Mouse (Mus musculus) embryonic facial prominence, embryonic 12.5 days (tissue): Measurements from ENCODE around the gene Shpk. TPM values are rescaled to one million over a fixed set of nuclear protein-coding genes. Genes with fewer than 3 reads are reported as not detected.

Experiments
- polyA plus RNA-seq: library from polyadenylated mRNA; unstranded; fragments of >200 nt; fragmentation: Nextera tagmentation; extraction: Ambion mirVana; gene quantifications from 2 replicates; pipeline ENCODE4 v1.2.1, GENCODE M21; 2016

Gene Shpk
- polyA plus RNA-seq, 1 experiment from 2014 or later = 2.0 TPM

Other genes with a start within 250 kb of the Shpk start
- 1.3 and 2.3 TPM in 2 replicates for gene Atp2a3, start 238.3 kb upstream of the Shpk start, polyA plus RNA-seq
- 0.98 and 1.0 TPM in 2 replicates for gene P2rx1, start 200.4 kb upstream of the Shpk start, polyA plus RNA-seq
- 10.6 and 11.0 TPM in 2 replicates for gene Camkk1, start 180.5 kb upstream of the Shpk start, polyA plus RNA-seq
- gene Ncbp3, start 151.7 kb upstream of the Shpk start, polyA plus RNA-seq = 14.2 and 14.9 TPM in 2 replicates
- 0.50 and 0.51 TPM in 2 replicates for gene Itgae, start 108.9 kb upstream of the Shpk start, polyA plus RNA-seq
- gene Haspin, start 61.2 kb upstream of the Shpk start, polyA plus RNA-seq = 18.2 and 18.4 TPM in 2 replicates
- 0.42 and 0.60 TPM in 2 replicates for gene P2rx5, start 39.0 kb upstream of the Shpk start, polyA plus RNA-seq
- 99.7 and 104 TPM in 2 replicates for gene Emc6, start 22.4 kb upstream of the Shpk start, polyA plus RNA-seq
- 206 and 211 TPM in 2 replicates for gene Tax1bp3, start 22.4 kb upstream of the Shpk start, polyA plus RNA-seq
- gene Ctns, start 418 bp upstream of the Shpk start, polyA plus RNA-seq = 24.5 and 26.5 TPM in 2 replicates
- 0.19 and 0.27 TPM in 2 replicates for gene Trpv1, start 34.8 kb downstream of the Shpk start, polyA plus RNA-seq
- gene Trpv3, start 67.9 kb downstream of the Shpk start, polyA plus RNA-seq = 0.08 and 0.12 TPM in 2 replicates
- 0.37 and 0.60 TPM in 2 replicates for gene Aspa, start 130.1 kb downstream of the Shpk start, polyA plus RNA-seq
- not detected in 2 replicates for gene Gm49340, start 130.3 kb downstream of the Shpk start, polyA plus RNA-seq
- gene Spata22, start 130.3 kb downstream of the Shpk start, polyA plus RNA-seq = not detected in 2 replicates
- gene Olfr20, start 151.3 kb downstream of the Shpk start, polyA plus RNA-seq = not detected in 2 replicates
- gene Olfr376, start 171.8 kb downstream of the Shpk start, polyA plus RNA-seq = not detected in 2 replicates
- gene Olfr1, start 200.2 kb downstream of the Shpk start, polyA plus RNA-seq = not detected in 2 replicates
- not detected in 2 replicates for gene Olfr378, start 229.0 kb downstream of the Shpk start, polyA plus RNA-seq